Mouse (Mus musculus): Measurements from ENCODE around the gene Ehd1. TPM values are rescaled to one million over a fixed set of nuclear protein-coding genes. Genes with fewer than 3 reads are reported as not detected.

The Ehd1 gene
- polyA plus RNA-seq, 1 experiment from 2014 or later: 60.0 TPM

- Histone ChIP-seq H3K9me3 (ENCODE audit: control insufficient read depth, low read length) (no peaks in the 10 kb centered on the region), H3K4me3 (ENCODE audit: control insufficient read depth in 1 of 2, insufficient read depth in 1 of 2, low read depth in 1 of 2, low read length in 2 of 2) (no peak overlapping the region), H3K9ac (ENCODE audit: low read length) (no peak overlapping the region), H3K27me3 (ENCODE audit: control insufficient read depth, insufficient read depth, low read length) (no peaks in the 10 kb centered on the region), H3K4me2 (ENCODE audit: low read length) (no peak overlapping the region), H3K27ac (replicated peaks in 1 of 2; ENCODE audit: control insufficient read depth in 1 of 2, insufficient read depth in 1 of 2, low read depth in 2 of 2, low read length in 2 of 2) (no peak overlapping the region), H3K4me1 (ENCODE audit: control insufficient read depth in 2 of 2, insufficient read depth in 2 of 2, low read length in 2 of 2) (peaks cover 0 to 5% of the 10 kb centered on the region in 2 experiments; a peak in 2 of 4 replicates), H3K36me3 (ENCODE audit: control insufficient read depth, insufficient read depth, low read length) (peaks cover 73% of the 10 kb centered on the region)
- 67% methylated on average over 9 of the region's 9 CpGs for WGBS
- no peak for ATAC-seq (ENCODE audit: insufficient number of reproducible peaks, insufficient read depth, low FRiP score, low read depth)
Observed at GRCm38 (mm10) chr19:6297641-6298040, 21.1 kb downstream of the Ehd1 start.

GRCm38 (mm10) chr19:6299003-6299402 is 22.5 kb downstream of the Ehd1 start:
- H3K4me1 ChIP-seq (ENCODE audit: control insufficient read depth in 2 of 2, insufficient read depth in 2 of 2, low read length in 2 of 2): peaks cover 0 to 5% of the 10 kb centered on the region in 2 experiments; a peak in 2 of 4 replicates
- H3K27ac ChIP-seq (replicated peaks in 1 of 2; ENCODE audit: control insufficient read depth in 1 of 2, insufficient read depth in 1 of 2, low read depth in 2 of 2, low read length in 2 of 2): peak overlapping the region; percentile 22 to 48; a peak in 1 of 4 replicates
- no peak for ATAC-seq (ENCODE audit: insufficient number of reproducible peaks, insufficient read depth, low FRiP score, low read depth)
- no peak overlapping the region for H3K4me3 ChIP-seq (ENCODE audit: control insufficient read depth in 1 of 2, insufficient read depth in 1 of 2, low read depth in 1 of 2, low read length in 2 of 2)
- H3K9ac ChIP-seq (ENCODE audit: low read length): no peak overlapping the region
- H3K27me3 ChIP-seq (ENCODE audit: control insufficient read depth, insufficient read depth, low read length): no peaks in the 10 kb centered on the region
- H3K36me3 ChIP-seq (ENCODE audit: control insufficient read depth, insufficient read depth, low read length): peaks cover 64% of the 10 kb centered on the region
- 75% methylated on average over 4 of the region's 4 CpGs for WGBS
- no peaks in the 10 kb centered on the region for H3K9me3 ChIP-seq (ENCODE audit: control insufficient read depth, low read length)
- no peak overlapping the region for H3K4me2 ChIP-seq (ENCODE audit: low read length)

GRCm38 (mm10) chr19:6299450-6300267 is 23.1 kb downstream of the Ehd1 start:
- 69% methylated on average over 7 of the region's 7 CpGs for WGBS
- Histone ChIP-seq H3K36me3 (ENCODE audit: control insufficient read depth, insufficient read depth, low read length) (peaks cover 58% of the 10 kb centered on the region), H3K4me2 (ENCODE audit: low read length) (no peak overlapping the region), H3K27me3 (ENCODE audit: control insufficient read depth, insufficient read depth, low read length) (no peaks in the 10 kb centered on the region), H3K4me3 (ENCODE audit: control insufficient read depth in 1 of 2, insufficient read depth in 1 of 2, low read depth in 1 of 2, low read length in 2 of 2) (no peak overlapping the region), H3K27ac (replicated peaks in 1 of 2; ENCODE audit: control insufficient read depth in 1 of 2, insufficient read depth in 1 of 2, low read depth in 2 of 2, low read length in 2 of 2) (peak overlapping the region; percentile 46 to 48), H3K9me3 (ENCODE audit: control insufficient read depth, low read length) (no peaks in the 10 kb centered on the region), H3K9ac (ENCODE audit: low read length) (no peak overlapping the region; the same call in 1 of the 2 replicates), H3K4me1 (ENCODE audit: control insufficient read depth in 2 of 2, insufficient read depth in 2 of 2, low read length in 2 of 2) (peaks cover 0 to 12% of the 10 kb centered on the region in 2 experiments)
- ATAC-seq (ENCODE audit: insufficient number of reproducible peaks, insufficient read depth, low FRiP score, low read depth): no peak

- Histone ChIP-seq H3K36me3 (ENCODE audit: control insufficient read depth, insufficient read depth, low read length) (peaks cover 50% of the 10 kb centered on the region), H3K27ac (replicated peaks in 1 of 2; ENCODE audit: control insufficient read depth in 1 of 2, insufficient read depth in 1 of 2, low read depth in 2 of 2, low read length in 2 of 2) (peak overlapping the region; percentile 46 to 48; a peak in 3 of 4 replicates), H3K27me3 (ENCODE audit: control insufficient read depth, insufficient read depth, low read length) (no peaks in the 10 kb centered on the region), H3K9ac (ENCODE audit: low read length) (no peak overlapping the region), H3K4me1 (ENCODE audit: control insufficient read depth in 2 of 2, insufficient read depth in 2 of 2, low read length in 2 of 2) (peaks cover 0 to 12% of the 10 kb centered on the region in 2 experiments), H3K9me3 (ENCODE audit: control insufficient read depth, low read length) (no peaks in the 10 kb centered on the region), H3K4me3 (ENCODE audit: control insufficient read depth in 1 of 2, insufficient read depth in 1 of 2, low read depth in 1 of 2, low read length in 2 of 2) (no peak overlapping the region), H3K4me2 (ENCODE audit: low read length) (no peak overlapping the region)
- WGBS: 55% methylated on average over 7 of the region's 7 CpGs
- ATAC-seq (ENCODE audit: insufficient number of reproducible peaks, insufficient read depth, low FRiP score, low read depth): no peak
Observed at GRCm38 (mm10) chr19:6300402-6300841, 23.9 kb downstream of the Ehd1 start.

GRCm38 (mm10) chr19:6302114-6302513 is 25.6 kb downstream of the Ehd1 start:
- H3K27me3 ChIP-seq (ENCODE audit: control insufficient read depth, insufficient read depth, low read length): no peaks in the 10 kb centered on the region
- WGBS: 88% methylated on average over 5 of the region's 5 CpGs
- no peaks in the 10 kb centered on the region for H3K9me3 ChIP-seq (ENCODE audit: control insufficient read depth, low read length)
- H3K36me3 ChIP-seq (ENCODE audit: control insufficient read depth, insufficient read depth, low read length): peaks cover 33% of the 10 kb centered on the region
- no peak for ATAC-seq (ENCODE audit: insufficient number of reproducible peaks, insufficient read depth, low FRiP score, low read depth)
- H3K4me3 ChIP-seq (ENCODE audit: control insufficient read depth in 1 of 2, insufficient read depth in 1 of 2, low read depth in 1 of 2, low read length in 2 of 2): no peak overlapping the region
- no peak overlapping the region for H3K9ac ChIP-seq (ENCODE audit: low read length)
- H3K4me1 ChIP-seq (ENCODE audit: control insufficient read depth in 2 of 2, insufficient read depth in 2 of 2, low read length in 2 of 2): peaks cover 4 to 19% of the 10 kb centered on the region in 2 experiments
- H3K4me2 ChIP-seq (ENCODE audit: low read length): no peak overlapping the region
- H3K27ac ChIP-seq (replicated peaks in 1 of 2; ENCODE audit: control insufficient read depth in 1 of 2, insufficient read depth in 1 of 2, low read depth in 2 of 2, low read length in 2 of 2): 0 out of 4 replicates have a peak overlapping the region, but pooled peaks of 1 of the 2 experiments have one; percentile 28

- no peak for ATAC-seq (ENCODE audit: insufficient number of reproducible peaks, insufficient read depth, low FRiP score, low read depth)
- H3K9ac ChIP-seq (ENCODE audit: low read length): no peak overlapping the region
- H3K4me3 ChIP-seq (ENCODE audit: control insufficient read depth in 1 of 2, insufficient read depth in 1 of 2, low read depth in 1 of 2, low read length in 2 of 2): no peak overlapping the region
- H3K27ac ChIP-seq (replicated peaks in 1 of 2; ENCODE audit: control insufficient read depth in 1 of 2, insufficient read depth in 1 of 2, low read depth in 2 of 2, low read length in 2 of 2): 0 out of 4 replicates have a peak overlapping the region, but pooled peaks of 1 of the 2 experiments have one; percentile 28
- WGBS: 43% methylated on average over 4 of the region's 4 CpGs
- H3K27me3 ChIP-seq (ENCODE audit: control insufficient read depth, insufficient read depth, low read length): no peaks in the 10 kb centered on the region
- peaks cover 4 to 20% of the 10 kb centered on the region in 2 experiments for H3K4me1 ChIP-seq (ENCODE audit: control insufficient read depth in 2 of 2, insufficient read depth in 2 of 2, low read length in 2 of 2)
- no peak overlapping the region for H3K4me2 ChIP-seq (ENCODE audit: low read length)
- peaks cover 29% of the 10 kb centered on the region for H3K36me3 ChIP-seq (ENCODE audit: control insufficient read depth, insufficient read depth, low read length)
- H3K9me3 ChIP-seq (ENCODE audit: control insufficient read depth, low read length): no peaks in the 10 kb centered on the region
Observed at GRCm38 (mm10) chr19:6302522-6302921, 26.0 kb downstream of the Ehd1 start.

- peaks cover 16% of the 10 kb centered on the region for H3K36me3 ChIP-seq (ENCODE audit: control insufficient read depth, insufficient read depth, low read length)
- no peaks in the 10 kb centered on the region for H3K9me3 ChIP-seq (ENCODE audit: control insufficient read depth, low read length)
- no peak overlapping the region for H3K4me3 ChIP-seq (ENCODE audit: control insufficient read depth in 1 of 2, insufficient read depth in 1 of 2, low read depth in 1 of 2, low read length in 2 of 2)
- H3K27ac ChIP-seq (replicated peaks in 1 of 2; ENCODE audit: control insufficient read depth in 1 of 2, insufficient read depth in 1 of 2, low read depth in 2 of 2, low read length in 2 of 2): peak overlapping the region in 1 of 2 experiments; percentile 33; a peak in 1 of 4 replicates
- WGBS: 45% methylated on average over 6 of the region's 6 CpGs
- ATAC-seq (ENCODE audit: insufficient number of reproducible peaks, insufficient read depth, low FRiP score, low read depth): no peak
- H3K4me1 ChIP-seq (ENCODE audit: control insufficient read depth in 2 of 2, insufficient read depth in 2 of 2, low read length in 2 of 2): peaks cover 4 to 20% of the 10 kb centered on the region in 2 experiments
- H3K27me3 ChIP-seq (ENCODE audit: control insufficient read depth, insufficient read depth, low read length): no peaks in the 10 kb centered on the region
- H3K9ac ChIP-seq (ENCODE audit: low read length): 0 out of 2 replicates have a peak overlapping the region, but pooled peaks have one; percentile 21
- no peak overlapping the region for H3K4me2 ChIP-seq (ENCODE audit: low read length)
Observed at GRCm38 (mm10) chr19:6303831-6304230, 27.3 kb downstream of the Ehd1 start.

Data from heart, embryonic 14.5 days (tissue).